8 mouse cellular contexts compared by ENCODE assay signal in the genomic region with DNA sequence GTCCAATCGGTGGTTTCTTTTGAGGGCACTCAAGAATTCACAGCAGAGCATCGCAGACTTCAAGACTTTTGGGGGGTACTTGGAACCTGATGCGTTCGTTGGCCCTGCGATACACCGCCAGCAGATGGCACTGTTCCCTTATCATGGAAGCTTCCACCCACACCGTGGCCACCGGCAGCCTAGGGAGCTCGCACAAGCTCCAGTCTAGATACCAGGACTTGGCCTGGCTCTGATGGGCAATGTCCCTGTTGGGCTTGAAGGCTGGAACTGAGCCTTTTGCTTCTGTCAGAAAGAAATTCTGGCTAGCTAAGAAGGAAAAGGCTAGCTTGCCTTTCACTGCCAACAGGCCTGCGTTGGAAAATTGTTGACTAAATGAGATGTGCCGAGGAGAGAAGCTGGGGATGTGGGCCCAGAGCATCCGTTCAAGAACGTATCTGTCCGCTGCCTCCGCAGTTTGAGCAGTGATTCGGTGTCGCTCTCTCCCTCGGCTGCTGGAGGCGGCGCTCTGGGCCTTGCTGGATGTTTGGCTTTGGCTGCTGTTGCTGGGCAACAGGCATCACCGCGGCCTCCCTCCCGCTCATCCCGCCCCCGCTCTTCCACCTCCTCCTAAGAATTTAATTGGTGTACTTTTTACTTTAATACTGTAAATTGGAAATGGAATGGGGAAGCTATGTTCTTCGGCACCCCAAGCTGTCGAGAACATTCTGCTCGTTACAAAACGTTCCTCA. TPM values are rescaled to one million over a fixed set of nuclear protein-coding genes. Genes with fewer than 3 reads are reported as not detected.
DNase-seq lines count a peak whose midpoint lies in the region; ATAC-seq lines count a peak whose summit lies in the region.

Gene Gm9837 (minus strand): TSS at position 512 of the 728 bp plus-strand sequence.

- DNase-seq in MEL-GATA-1-ER (ENCODE audit: extremely low read depth, low read depth) = peak; percentile 58
- DNase-seq in cerebellum, adult 8-10 months = peak; percentile 95
- DNase-seq in hindbrain, embryonic 10.5 days (ENCODE audit: low spot score) = peak; percentile 91
- DNase-seq in layer of hippocampus, adult 9-11 months = peak; percentile 94
- peak; percentile 82 for DNase-seq in ovary, postnatal 10 days (ENCODE audit: low spot score)
- peak; percentile 88 for DNase-seq in thymus, postnatal 0 days (ENCODE audit: low spot score)

- no peaks in the 10 kb centered on the region for H3K9me3 ChIP-seq in hindbrain, embryonic 10.5 days
- no peaks in the 10 kb centered on the region for H3K9me3 ChIP-seq in lung, embryonic 16.5 days (ENCODE audit: control insufficient read depth, low read length)

- H3K27me3 ChIP-seq in hindbrain, embryonic 10.5 days (ENCODE audit: insufficient read depth, poor library complexity, severe bottlenecking) = peaks cover 97% of the 10 kb centered on the region
- peaks cover 36% of the 10 kb centered on the region for H3K27me3 ChIP-seq in lung, embryonic 16.5 days (ENCODE audit: control insufficient read depth, insufficient read depth, low read depth, low read length)

- peak; percentile 73 for ATAC-seq in frontal cortex, adult (ENCODE audit: low TSS enrichment)
- ATAC-seq in lung, embryonic 16.5 days (ENCODE audit: low read depth) = peak; percentile 88

- peak within 1 kb of the TSS; percentile 43 for H3K4me2 ChIP-seq in lung, embryonic 16.5 days (ENCODE audit: low read depth, low read length)

- H3K4me1 ChIP-seq in hindbrain, embryonic 10.5 days (replicated peaks) = peaks cover 36% of the 10 kb centered on the region
- H3K4me1 ChIP-seq in lung, embryonic 16.5 days (replicated peaks; ENCODE audit: control insufficient read depth, insufficient read depth, low read length) = peaks cover 10% of the 10 kb centered on the region; the same call in 1 of the 2 replicates

- H3K27ac ChIP-seq in hindbrain, embryonic 10.5 days = no peak within 1 kb of the TSS
- no peak within 1 kb of the TSS for H3K27ac ChIP-seq in lung, embryonic 16.5 days (ENCODE audit: low read length)

- peak within 1 kb of the TSS; percentile 34 for H3K4me3 ChIP-seq in hindbrain, embryonic 10.5 days
- H3K4me3 ChIP-seq in lung, embryonic 16.5 days (ENCODE audit: low read length) = peak within 1 kb of the TSS; percentile 20

- H3K36me3 ChIP-seq in hindbrain, embryonic 10.5 days = no peaks in the 10 kb centered on the region
- no peaks in the 10 kb centered on the region for H3K36me3 ChIP-seq in lung, embryonic 16.5 days (ENCODE audit: control insufficient read depth, insufficient read depth, low read length)

- 4% methylated on average over 29 of the region's 29 CpGs for whole genome bisulfite sequencing in hindbrain, embryonic 10.5 days
- 3% methylated on average over 29 of the region's 29 CpGs for WGBS in lung, embryonic 16.5 days

- peak within 1 kb of the TSS; percentile 26; the same call in 1 of the 2 replicates for H3K9ac ChIP-seq in lung, embryonic 16.5 days (ENCODE audit: low read length)

RNA-seq across cellular contexts. Expression of gene Gm9837, which starts in this region (rescaled TPM):
- polyA plus RNA-seq in hindbrain, embryonic 10.5 days (2016; fragmentation: Nextera tagmentation; extraction: Ambion mirVana) = not detected in 2 replicates
- polyA plus RNA-seq in lung, embryonic 16.5 days (2015; fragmentation: Nextera tagmentation; extraction: Ambion mirVana) = not detected in 2 replicates
- not detected in 2 replicates for polyA plus RNA-seq in thymus, postnatal 0 days (2015; fragmentation: Nextera tagmentation; extraction: Ambion mirVana)

Comparison
In these comparisons a context has a peak if more than half of its experiments do, and no peak if none do; other contexts are left out.
1. Peak in DNase-seq and H3K4me3 ChIP-seq in hindbrain, embryonic 10.5 days; RNA of the gene not detected or under 1 TPM.
2. Peak in ATAC-seq, H3K4me3 ChIP-seq, H3K9ac ChIP-seq and H3K4me2 ChIP-seq in lung, embryonic 16.5 days; RNA of the gene not detected or under 1 TPM.
3. Peak in DNase-seq in thymus, postnatal 0 days; RNA of the gene not detected or under 1 TPM.